Mouse (Mus musculus): Measurements from ENCODE around the gene Kremen2. TPM values are rescaled to one million over a fixed set of nuclear protein-coding genes. Genes with fewer than 3 reads are reported as not detected.

Kremen2 gene
- polyA plus RNA-seq, 1 experiment from 2014 or later, result 0.16 TPM

DNA sequence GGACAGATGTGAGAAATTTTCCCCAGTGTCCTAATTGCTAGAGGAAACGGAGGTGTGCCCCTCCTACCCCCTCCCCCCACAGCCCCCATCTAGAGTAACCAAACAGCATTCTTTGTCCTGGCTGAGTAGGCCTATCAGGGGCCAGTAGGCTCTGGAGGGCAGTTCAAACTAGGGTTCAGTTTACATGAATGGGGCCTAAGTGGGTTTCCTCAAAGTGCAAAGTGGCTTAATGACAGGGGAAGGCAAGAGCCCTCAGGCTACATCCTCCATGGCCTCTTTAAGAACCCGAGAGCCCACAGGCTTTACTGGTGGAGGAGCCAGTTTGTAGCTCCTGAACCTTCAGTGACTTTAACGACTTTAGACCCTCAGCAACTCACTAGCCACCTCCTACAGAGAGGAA lies 49.8 kb downstream of the Kremen2 start:
- no peaks in the 10 kb centered on the region; the same call in 1 of the 2 replicates for H3K4me1 ChIP-seq (replicated peaks; ENCODE audit: control insufficient read depth, insufficient read depth, low read length)
- H3K27me3 ChIP-seq (replicated peaks; ENCODE audit: control insufficient read depth, insufficient read depth, low read length), result peaks cover 18% of the 10 kb centered on the region; the same call in 1 of the 2 replicates
- no peak for ATAC-seq (replicated peaks; ENCODE audit: low FRiP score, low TSS enrichment, low read depth)
- no peaks in the 10 kb centered on the region for H3K36me3 ChIP-seq (ENCODE audit: control insufficient read depth, insufficient read depth, low read length)
- H3K4me2 ChIP-seq (ENCODE audit: low read length), result no peak overlapping the region
- no peak overlapping the region for H3K27ac ChIP-seq (ENCODE audit: low read depth)
- H3K9ac ChIP-seq (ENCODE audit: low read length), result no peak overlapping the region
- 11% methylated on average over 3 of the region's 3 CpGs for WGBS
- no peaks in the 10 kb centered on the region for H3K9me3 ChIP-seq (ENCODE audit: control insufficient read depth, low read length)
- no peak overlapping the region for H3K4me3 ChIP-seq (ENCODE audit: low read depth, low read length)
- DNase-seq (ENCODE audit: low spot score), result no peak

DNA sequence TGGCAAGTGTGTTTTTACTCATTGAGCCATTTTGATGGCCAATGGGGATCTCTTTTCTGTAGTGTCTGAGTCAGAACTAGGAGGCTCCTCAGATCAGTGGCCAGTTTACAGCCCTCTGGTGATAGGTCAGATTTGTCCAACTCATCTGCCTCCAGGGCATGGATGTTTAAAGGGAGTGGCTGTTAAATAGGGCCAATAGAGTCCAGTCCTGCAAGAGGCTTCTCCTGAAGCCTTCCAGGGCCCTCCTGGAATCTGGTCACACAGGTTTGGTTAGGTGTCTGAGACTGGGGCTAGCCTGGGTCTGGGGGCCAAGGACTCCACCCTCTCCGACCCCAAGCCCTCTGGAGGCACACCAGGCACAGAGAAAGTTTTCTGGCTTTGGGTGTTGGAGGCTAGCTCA lies 51.1 kb downstream of the Kremen2 start:
- Histone ChIP-seq H3K9ac (ENCODE audit: low read length) (no peak overlapping the region), H3K27me3 (replicated peaks; ENCODE audit: control insufficient read depth, insufficient read depth, low read length) (peaks cover 10% of the 10 kb centered on the region; the same call in 1 of the 2 replicates), H3K4me2 (ENCODE audit: low read length) (no peak overlapping the region), H3K27ac (ENCODE audit: low read depth) (no peak overlapping the region), H3K36me3 (ENCODE audit: control insufficient read depth, insufficient read depth, low read length) (no peaks in the 10 kb centered on the region), H3K4me1 (replicated peaks; ENCODE audit: control insufficient read depth, insufficient read depth, low read length) (no peaks in the 10 kb centered on the region; the same call in 1 of the 2 replicates), H3K4me3 (ENCODE audit: low read depth, low read length) (no peak overlapping the region), H3K9me3 (ENCODE audit: control insufficient read depth, low read length) (no peaks in the 10 kb centered on the region)
- 62% methylated on average over 1 of the region's 1 CpGs for WGBS
- ATAC-seq (replicated peaks; ENCODE audit: low FRiP score, low TSS enrichment, low read depth) (peak; percentile 70), DNase-seq (ENCODE audit: low spot score) (no peak)

Other genes with a start within 250 kb of the Kremen2 start
- 19.1 and 19.7 TPM in 2 replicates for gene Zfp213, start 181.6 kb downstream of the Kremen2 start, polyA plus RNA-seq (2014; fragmentation: Nextera tagmentation; extraction: Ambion mirVana)
- 12.3 and 14.8 TPM in 2 replicates for gene Zfp13, start 146.3 kb downstream of the Kremen2 start, polyA plus RNA-seq (2014; fragmentation: Nextera tagmentation; extraction: Ambion mirVana)
- gene Zscan10, start 145.0 kb downstream of the Kremen2 start, polyA plus RNA-seq (2014; fragmentation: Nextera tagmentation; extraction: Ambion mirVana), result 0.14 TPM in 1 of 2 replicates, not detected in the other
- 0.51 and 0.67 TPM in 2 replicates for gene Mmp25, start 100.6 kb downstream of the Kremen2 start, polyA plus RNA-seq (2014; fragmentation: Nextera tagmentation; extraction: Ambion mirVana)
- 1.5 and 2.1 TPM in 2 replicates for gene Bicdl2, start 85.3 kb downstream of the Kremen2 start, polyA plus RNA-seq (2014; fragmentation: Nextera tagmentation; extraction: Ambion mirVana)
- gene Hcfc1r1, start 72.2 kb downstream of the Kremen2 start, polyA plus RNA-seq (2014; fragmentation: Nextera tagmentation; extraction: Ambion mirVana), result 83.3 and 84.8 TPM in 2 replicates
- gene Thoc6, start 72.0 kb downstream of the Kremen2 start, polyA plus RNA-seq (2014; fragmentation: Nextera tagmentation; extraction: Ambion mirVana), result 45.8 and 50.2 TPM in 2 replicates
- 23.3 and 24.4 TPM in 2 replicates for gene Tnfrsf12a, start 68.4 kb downstream of the Kremen2 start, polyA plus RNA-seq (2014; fragmentation: Nextera tagmentation; extraction: Ambion mirVana)
- 88.4 and 97.9 TPM in 2 replicates for gene Cldn6, start 66.6 kb downstream of the Kremen2 start, polyA plus RNA-seq (2014; fragmentation: Nextera tagmentation; extraction: Ambion mirVana)
- gene Cldn9, start 61.8 kb downstream of the Kremen2 start, polyA plus RNA-seq (2014; fragmentation: Nextera tagmentation; extraction: Ambion mirVana), result 1.1 and 1.3 TPM in 2 replicates
- 0.04 TPM in 1 of 2 replicates, not detected in the other for gene 1520401A03Rik, start 23.1 kb downstream of the Kremen2 start, polyA plus RNA-seq (2014; fragmentation: Nextera tagmentation; extraction: Ambion mirVana)
- 53.6 and 57.9 TPM in 2 replicates for gene Pkmyt1, start 19.5 kb downstream of the Kremen2 start, polyA plus RNA-seq (2014; fragmentation: Nextera tagmentation; extraction: Ambion mirVana)
- 18.4 and 18.6 TPM in 2 replicates for gene Paqr4, start 5.0 kb downstream of the Kremen2 start, polyA plus RNA-seq (2014; fragmentation: Nextera tagmentation; extraction: Ambion mirVana)
- gene Flywch1, start 25.8 kb upstream of the Kremen2 start, polyA plus RNA-seq (2014; fragmentation: Nextera tagmentation; extraction: Ambion mirVana), result 58.6 and 69.4 TPM in 2 replicates
- 21.2 and 21.5 TPM in 2 replicates for gene Flywch2, start 40.2 kb upstream of the Kremen2 start, polyA plus RNA-seq (2014; fragmentation: Nextera tagmentation; extraction: Ambion mirVana)
- 451 and 452 TPM in 2 replicates for gene Srrm2, start 44.7 kb upstream of the Kremen2 start, polyA plus RNA-seq (2014; fragmentation: Nextera tagmentation; extraction: Ambion mirVana)
- gene Elob, start 83.3 kb upstream of the Kremen2 start, polyA plus RNA-seq (2014; fragmentation: Nextera tagmentation; extraction: Ambion mirVana), result 1,105 and 1,121 TPM in 2 replicates
- gene Prss33, start 90.2 kb upstream of the Kremen2 start, polyA plus RNA-seq (2014; fragmentation: Nextera tagmentation; extraction: Ambion mirVana), result 0.26 TPM in 1 of 2 replicates, not detected in the other
- 1.1 and 1.5 TPM in 2 replicates for gene Prss32, start 98.0 kb upstream of the Kremen2 start, polyA plus RNA-seq (2014; fragmentation: Nextera tagmentation; extraction: Ambion mirVana)
- gene Prss41, start 98.3 kb upstream of the Kremen2 start, polyA plus RNA-seq (2014; fragmentation: Nextera tagmentation; extraction: Ambion mirVana), result 2.1 and 2.9 TPM in 2 replicates
- not detected in 2 replicates for gene Prss21, start 122.2 kb upstream of the Kremen2 start, polyA plus RNA-seq (2014; fragmentation: Nextera tagmentation; extraction: Ambion mirVana)
- not detected in 2 replicates for gene Dcpp1, start 135.0 kb upstream of the Kremen2 start, polyA plus RNA-seq (2014; fragmentation: Nextera tagmentation; extraction: Ambion mirVana)
- gene Dcpp2, start 135.0 kb upstream of the Kremen2 start, polyA plus RNA-seq (2014; fragmentation: Nextera tagmentation; extraction: Ambion mirVana), result not detected in 2 replicates
- gene Dcpp3, start 171.6 kb upstream of the Kremen2 start, polyA plus RNA-seq (2014; fragmentation: Nextera tagmentation; extraction: Ambion mirVana), result not detected in 2 replicates
- gene Sbp, start 195.8 kb upstream of the Kremen2 start, polyA plus RNA-seq (2014; fragmentation: Nextera tagmentation; extraction: Ambion mirVana), result not detected in 2 replicates
- gene Sbpl, start 209.4 kb upstream of the Kremen2 start, polyA plus RNA-seq (2014; fragmentation: Nextera tagmentation; extraction: Ambion mirVana), result not detected in 2 replicates
- gene Prss30, start 234.7 kb upstream of the Kremen2 start, polyA plus RNA-seq (2014; fragmentation: Nextera tagmentation; extraction: Ambion mirVana), result 0.12 TPM in 1 of 2 replicates, not detected in the other

Data from intestine, embryonic 14.5 days (tissue).